Mouse (Mus musculus): Measurements from ENCODE around the gene Kmt2b. TPM values are rescaled to one million over a fixed set of nuclear protein-coding genes. Genes with fewer than 3 reads are reported as not detected.

The Kmt2b gene
- total and polyA plus RNA-seq, 3 experiments, result 8.4 to 32.8 (median 17.2) TPM

DNA sequence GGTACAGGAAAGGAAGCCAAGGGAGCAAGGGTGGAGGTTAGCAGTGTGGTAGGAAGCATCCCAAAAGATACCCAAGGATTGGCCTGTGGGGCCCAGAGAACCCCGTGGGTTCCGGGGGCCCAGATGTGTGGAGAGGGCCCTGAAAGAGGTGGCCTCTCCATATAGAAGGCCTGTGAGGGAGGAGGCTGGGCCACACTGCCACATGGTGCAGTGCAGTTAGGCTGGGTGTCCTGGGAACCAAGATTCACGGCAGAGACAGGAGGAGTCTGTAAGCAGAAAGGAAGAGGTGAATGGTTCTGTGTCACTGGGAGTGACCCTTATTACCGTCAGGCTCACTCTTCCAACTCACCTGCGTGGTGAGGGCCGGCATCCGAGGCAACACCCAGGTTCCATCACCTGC lies 48.0 kb downstream of the Kmt2b start:
- Histone ChIP-seq H3K4me2 (ENCODE audit: insufficient read depth, low read depth, poor library complexity, severe bottlenecking) (no peak overlapping the region), H3K9me3 (replicated peaks; ENCODE audit: low read length) (no peaks in the 10 kb centered on the region), H3K4me3 (replicated peaks in 1 of 3; ENCODE audit: low read depth in 2 of 3, low read length in 2 of 3, poor library complexity in 1 of 3) (no peak overlapping the region), H3K4me1 (ENCODE audit: control insufficient read depth in 1 of 2, insufficient read depth in 2 of 2) (peaks cover 0 to 4% of the 10 kb centered on the region in 2 experiments; a peak in 2 of 4 replicates), H3K27ac (ENCODE audit: insufficient read depth, low read depth) (no peak overlapping the region), H3K9ac (ENCODE audit: insufficient read depth, low read depth) (no peak overlapping the region), H3K79me2 (replicated peaks; ENCODE audit: control insufficient read depth, extremely low read depth, insufficient read depth, poor library complexity, severe bottlenecking) (no peaks in the 10 kb centered on the region), H3K27me3 (replicated peaks) (no peaks in the 10 kb centered on the region), H3K36me3 (replicated peaks in 1 of 2; ENCODE audit: control insufficient read depth in 1 of 2, insufficient read depth in 1 of 2, low read length in 1 of 2) (peaks cover 17 to 58% of the 10 kb centered on the region in 2 experiments)
- dilution Hi-C loops (cut with MboI; ENCODE audit: extremely low pct_ligation_motif_present, extremely low pct_unique_long_range_greater_than_20kb, low sequenced_read_pairs), result no loop called here
- DNase-seq (ENCODE audit: extremely low read depth), result no peak
- in situ Hi-C loops (cut with MboI; ENCODE audit: low pct_ligation_motif_present, low pct_unique_long_range_greater_than_20kb, low sequenced_read_pairs), result no loop called here
- TF ChIP-seq PAX5 (IDR thresholded peaks at IDR 0.05; ENCODE audit: low read length) (no peak), KAT2A (IDR thresholded peaks at IDR 0.05; ENCODE audit: insufficient replicate concordance, low read length) (no peak), POLR2AphosphoS2 (IDR thresholded peaks at IDR 0.05; ENCODE audit: low read depth, low read length) (no peak), NRF1 (IDR thresholded peaks at IDR 0.05; ENCODE audit: low read depth, low read length) (no peak), MXI1 (IDR thresholded peaks at IDR 0.05; ENCODE audit: low read depth, low read length) (no peak), JUND (conservative IDR thresholded peaks at IDR 0.05; ENCODE audit: low read depth, low read length) (no peak)

DNA sequence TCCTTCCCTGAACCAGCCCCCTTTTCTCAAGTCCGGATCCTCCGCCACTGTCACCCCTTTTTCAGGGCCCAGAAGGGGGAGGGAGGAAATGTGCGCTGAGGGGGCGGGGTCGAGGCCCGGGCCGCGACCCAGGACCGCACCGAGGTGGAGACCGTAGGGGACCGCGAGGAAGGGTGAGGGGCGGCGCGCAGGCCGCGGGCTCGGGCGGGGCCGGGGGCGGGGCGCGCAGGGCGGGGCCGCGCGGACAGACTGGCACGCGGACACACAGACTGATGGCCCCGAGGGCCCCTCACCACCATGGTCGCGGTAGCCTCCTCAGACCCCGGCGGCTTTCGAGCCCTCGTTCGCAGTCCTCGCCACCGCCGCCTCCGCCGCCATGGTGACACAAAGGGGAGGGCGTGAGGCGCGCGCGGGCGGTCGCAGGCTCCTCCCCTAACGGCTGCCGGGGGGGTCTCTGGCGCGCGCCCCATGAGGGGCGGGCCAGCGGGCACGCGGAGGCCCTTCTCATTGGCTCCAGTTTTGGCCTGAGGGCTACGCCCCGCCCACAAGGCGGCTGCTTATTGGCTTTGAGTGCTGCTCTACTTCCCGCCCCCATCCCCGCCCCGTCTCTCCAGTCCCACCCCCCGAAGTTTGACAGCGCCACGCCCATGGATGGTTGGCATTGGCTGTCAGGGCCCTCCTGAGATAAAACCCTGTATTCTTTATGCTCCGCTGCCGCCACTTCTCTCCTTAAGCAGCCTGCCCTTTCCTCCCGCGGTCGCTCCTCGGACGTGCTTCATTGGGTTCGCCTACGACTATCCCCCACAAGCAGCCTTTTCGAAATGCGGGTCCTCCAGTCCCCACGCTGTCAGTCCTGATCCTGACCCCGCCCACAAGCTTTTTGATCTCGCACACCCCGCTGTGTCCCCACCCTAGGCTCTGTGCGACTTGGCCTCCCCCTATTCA lies 53.6 kb downstream of the Kmt2b start, which contains the start of gene Arhgap33:
Gene Arhgap33 (minus strand): TSS at position 428 of the 945 bp plus-strand sequence.
- Histone ChIP-seq H3K27me3 (replicated peaks) (no peaks in the 10 kb centered on the region), H3K4me2 (ENCODE audit: insufficient read depth, low read depth, poor library complexity, severe bottlenecking) (peak within 1 kb of the TSS; percentile 98), H3K36me3 (replicated peaks in 1 of 2; ENCODE audit: control insufficient read depth in 1 of 2, insufficient read depth in 1 of 2, low read length in 1 of 2) (peaks cover 15 to 54% of the 10 kb centered on the region in 2 experiments), H3K9me3 (replicated peaks; ENCODE audit: low read length) (no peaks in the 10 kb centered on the region), H3K27ac (ENCODE audit: insufficient read depth, low read depth) (peak within 1 kb of the TSS; percentile 36; the same call in 1 of the 2 replicates), H3K9ac (ENCODE audit: insufficient read depth, low read depth) (peak within 1 kb of the TSS; percentile 56), H3K79me2 (replicated peaks; ENCODE audit: control insufficient read depth, extremely low read depth, insufficient read depth, poor library complexity, severe bottlenecking) (no peaks in the 10 kb centered on the region), H3K4me1 (ENCODE audit: control insufficient read depth in 1 of 2, insufficient read depth in 2 of 2) (peaks cover 4 to 14% of the 10 kb centered on the region in 2 experiments), H3K4me3 (replicated peaks in 1 of 3; ENCODE audit: low read depth in 2 of 3, low read length in 2 of 3, poor library complexity in 1 of 3) (peak within 1 kb of the TSS; percentile 40 to 83 (median 67))
- in situ Hi-C loops (cut with MboI; ENCODE audit: low pct_ligation_motif_present, low pct_unique_long_range_greater_than_20kb, low sequenced_read_pairs) (no loop called here), dilution Hi-C loops (cut with MboI; ENCODE audit: extremely low pct_ligation_motif_present, extremely low pct_unique_long_range_greater_than_20kb, low sequenced_read_pairs) (no loop called here)
- peak; percentile 99 for DNase-seq (ENCODE audit: extremely low read depth)
- TF ChIP-seq CHD2 (IDR thresholded peaks at IDR 0.05; ENCODE audit: low read length) (peak; percentile 37; the same call in 1 of the 2 replicates), GABPA (IDR thresholded peaks at IDR 0.05; ENCODE audit: insufficient replicate concordance, low read depth, low read length) (no peak), PAX5 (IDR thresholded peaks at IDR 0.05; ENCODE audit: low read length) (no peak), ZMIZ1 (IDR thresholded peaks at IDR 0.05; ENCODE audit: low read depth, low read length) (peak; percentile 65; the same call in 1 of the 2 replicates), SIN3A (IDR thresholded peaks at IDR 0.05; ENCODE audit: low read length) (peak; percentile 80), POLR2A (IDR thresholded peaks at IDR 0.05; ENCODE audit: low read depth, low read length) (peak; percentile 52), ETS1 (conservative IDR thresholded peaks at IDR 0.05; ENCODE audit: low read depth, low read length) (no peak), NELFE (IDR thresholded peaks at IDR 0.05; ENCODE audit: low read depth, low read length) (peak; percentile 42; the same call in 1 of the 2 replicates), ZC3H11A (IDR thresholded peaks at IDR 0.05; ENCODE audit: low read depth, low read length) (no peak), ELF1 (IDR thresholded peaks at IDR 0.05; ENCODE audit: low read depth, low read length) (peak; percentile 48; the same call in 1 of the 2 replicates), MYC (IDR thresholded peaks at IDR 0.05; ENCODE audit: low read depth, low read length) (0 out of 2 replicates have a peak, but pooled peaks have one; percentile 27), MAFK (IDR thresholded peaks at IDR 0.05; ENCODE audit: insufficient replicate concordance, low read length) (no peak), E2F4 (IDR thresholded peaks at IDR 0.05; ENCODE audit: insufficient replicate concordance, low read depth, low read length) (peak; percentile 68; the same call in 1 of the 2 replicates), MXI1 (IDR thresholded peaks at IDR 0.05; ENCODE audit: low read depth, low read length) (peak; percentile 91), MAZ (IDR thresholded peaks at IDR 0.05; ENCODE audit: low read depth, low read length) (peak; percentile 71; the same call in 1 of the 2 replicates), CTCF (conservative IDR thresholded peaks at IDR 0.05 in 1 of 2, IDR thresholded peaks at IDR 0.05 in 1 of 2; ENCODE audit: low read depth in 2 of 2, low read length in 2 of 2) (no peak), NRF1 (IDR thresholded peaks at IDR 0.05; ENCODE audit: low read depth, low read length) (peak; percentile 44; the same call in 1 of the 2 replicates), BHLHE40 (IDR thresholded peaks at IDR 0.05; ENCODE audit: low read depth, low read length) (peak; percentile 48)
